Mouse (Mus musculus): Measurements from ENCODE around the gene Rit1.
"Not testable (repeated sequence)": the region's sequence is repeated elsewhere in the genome, so short reads cannot be mapped to it uniquely, and the experiment has no call there.

Gene Rit1

GRCm38 (mm10) chr3:88716399-88717197 lies at the start of gene Rit1:
Rit1 (plus strand) TSS chr3:88716838.
- peak; percentile 77 for DNase-seq

GRCm38 (mm10) chr3:88677399-88677798 lies 39.2 kb upstream of the Rit1 start:
- no peak for DNase-seq

- DNase-seq: no peak
These were observed 32.8 kb upstream of the Rit1 start for GRCm38 (mm10) chr3:88683814-88684213.

- DNase-seq: no peak
These were observed 32.2 kb upstream of the Rit1 start for GRCm38 (mm10) chr3:88684236-88684979.

- peak; percentile 98 for DNase-seq
These were observed 31.4 kb upstream of the Rit1 start, which contains the start of gene Khdc4 for GRCm38 (mm10) chr3:88684980-88685941. Khdc4 (plus strand) TSS chr3:88685803.

- DNase-seq: peak; percentile 58
These were observed 30.6 kb upstream of the Rit1 start for GRCm38 (mm10) chr3:88685958-88686451.

- DNase-seq: no peak
These were observed 29.7 kb upstream of the Rit1 start for GRCm38 (mm10) chr3:88686734-88687611.

- no peak for DNase-seq
These were observed 27.6 kb upstream of the Rit1 start for GRCm38 (mm10) chr3:88689079-88689478.

GRCm38 (mm10) chr3:88695545-88695944 lies 21.1 kb upstream of the Rit1 start:
- DNase-seq: no peak

- no peak for DNase-seq
These were observed 18.6 kb upstream of the Rit1 start for GRCm38 (mm10) chr3:88698051-88698450.

- no peak for DNase-seq
These were observed 17.8 kb upstream of the Rit1 start for GRCm38 (mm10) chr3:88698834-88699233.

GRCm38 (mm10) chr3:88700247-88700646 lies 16.4 kb upstream of the Rit1 start:
- no peak for DNase-seq

GRCm38 (mm10) chr3:88701222-88701621 lies 15.4 kb upstream of the Rit1 start:
- no peak for DNase-seq

GRCm38 (mm10) chr3:88713709-88714108 lies 2.9 kb upstream of the Rit1 start:
- DNase-seq: no peak

GRCm38 (mm10) chr3:88714725-88715124 lies 1.9 kb upstream of the Rit1 start:
- DNase-seq: no peak

GRCm38 (mm10) chr3:88715716-88716115 lies 922 bp upstream of the Rit1 start:
- DNase-seq: not testable (repeated sequence)

GRCm38 (mm10) chr3:88717198-88717798 lies 660 bp downstream of the Rit1 start:
- DNase-seq: peak; percentile 35

- DNase-seq: no peak
These were observed 1.2 kb downstream of the Rit1 start for GRCm38 (mm10) chr3:88717831-88718230.

- DNase-seq: no peak
These were observed 2.5 kb downstream of the Rit1 start for GRCm38 (mm10) chr3:88719098-88719497.

GRCm38 (mm10) chr3:88736556-88736955 lies 19.9 kb downstream of the Rit1 start:
- DNase-seq: no peak

- DNase-seq: peak; percentile 31
These were observed 22.0 kb downstream of the Rit1 start for GRCm38 (mm10) chr3:88738641-88739040.
